Mouse (Mus musculus) stomach, postnatal 0 days (tissue): ENCODE measurements around the gene Mpnd.

ENCODE experiments used
- CTCF ChIP-seq: IDR thresholded peaks from 2 replicates; pipeline ENCODE4 v1.5.1; 2016; ENCODE audit warnings: antibody characterized with exemption, low read depth, mild to moderate bottlenecking, moderate library complexity
- EP300 ChIP-seq: optimal IDR thresholded peaks from 2 replicates; pipeline ENCODE3; 2016; ENCODE audit warnings: antibody characterized with exemption

DNA sequence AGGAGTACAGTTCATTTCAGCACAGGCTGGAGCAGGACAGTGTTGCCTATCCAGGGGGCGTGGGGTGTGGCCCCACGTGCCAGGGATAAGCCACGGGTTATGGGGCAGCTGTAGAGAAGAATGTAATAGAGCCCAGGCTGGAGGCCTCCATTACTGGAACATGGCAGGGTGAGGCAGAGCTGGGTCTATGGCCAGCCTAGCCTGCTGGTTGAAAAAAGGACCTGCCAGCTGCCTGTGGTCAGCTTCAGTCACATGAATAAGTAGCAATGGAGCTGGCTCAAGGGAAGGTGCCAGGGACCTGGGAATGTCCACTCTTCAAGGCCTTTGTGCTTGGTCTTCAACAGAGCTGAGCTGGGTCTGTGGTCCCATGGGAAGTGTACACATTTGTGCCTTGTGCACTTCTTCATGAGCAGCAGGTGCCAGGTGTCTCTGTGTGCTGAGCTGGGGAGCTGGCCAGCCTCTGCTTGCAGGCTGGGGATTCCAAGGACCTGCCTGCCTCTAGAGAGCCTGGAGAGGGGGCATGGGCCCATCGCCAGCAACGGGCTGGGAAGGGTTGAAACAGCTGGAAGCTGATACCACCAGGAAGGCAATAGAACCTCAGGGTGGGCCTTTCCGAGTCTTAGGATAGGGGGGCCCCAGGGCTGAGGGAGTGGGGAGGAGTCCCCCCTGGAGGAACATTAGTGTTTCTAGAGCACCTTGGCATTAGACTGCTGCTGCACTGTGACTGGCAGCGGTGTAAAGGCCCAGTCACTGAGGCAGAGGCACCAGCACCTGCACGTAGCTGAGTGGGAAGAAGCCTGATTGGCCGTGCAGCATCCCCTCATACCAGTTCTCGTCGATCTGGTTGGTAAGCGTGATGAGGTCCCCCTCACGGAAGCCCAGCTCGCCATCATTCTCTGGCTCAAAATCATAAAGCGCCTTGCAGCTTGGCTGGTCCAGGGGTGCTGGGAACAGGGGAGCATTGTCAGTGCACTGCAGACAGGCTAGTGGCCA lies 11.6 kb downstream of the Mpnd start:
- TF ChIP-seq CTCF (no peak), EP300 (no peak)
